Mouse (Mus musculus): ENCODE measurements around the gene Dzank1. TPM values are rescaled to one million over a fixed set of nuclear protein-coding genes. Genes with fewer than 3 reads are reported as not detected.

The Dzank1 gene
- total RNA-seq, 1 experiment = 1.0 TPM

GRCm38 (mm10) chr2:144485439-144485838 lies 41.8 kb downstream of the Dzank1 start:
- Histone ChIP-seq H3K4me1 (ENCODE audit: control insufficient read depth in 2 of 2, insufficient read depth in 2 of 2, low read length in 2 of 2, poor library complexity in 1 of 2) (no peaks in the 10 kb centered on the region), H3K9me3 (ENCODE audit: control insufficient read depth, insufficient read depth, low read depth, low read length) (no peaks in the 10 kb centered on the region), H3K27ac (ENCODE audit: insufficient read depth, low read depth, low read length, poor library complexity, severe bottlenecking) (no peak overlapping the region), H3K9ac (ENCODE audit: insufficient read depth, low read depth, low read length, poor library complexity, severe bottlenecking) (no peak overlapping the region), H3K4me3 (ENCODE audit: insufficient read depth in 1 of 2, low read depth in 1 of 2, low read length in 2 of 2, poor library complexity in 1 of 2, severe bottlenecking in 1 of 2) (no peak overlapping the region), H3K36me3 (ENCODE audit: control insufficient read depth, insufficient read depth, low read length, poor library complexity, severe bottlenecking) (no peaks in the 10 kb centered on the region)
- in situ Hi-C loops (cut with MboI; ENCODE audit: low sequenced_read_pairs in 2 of 2, unreplicated experiment in 2 of 2) = no loop called here
- no peak for DNase-seq (ENCODE audit: low read depth, low spot score)
- TF ChIP-seq ZNF384 (IDR thresholded peaks at IDR 0.05; ENCODE audit: low read depth, low read length) = no peak
- no peak for TF ChIP-seq ZC3H11A (IDR thresholded peaks at IDR 0.05; ENCODE audit: borderline replicate concordance, low read depth, low read length)
- TF ChIP-seq MAFK (IDR thresholded peaks at IDR 0.05; ENCODE audit: insufficient read depth, low read depth, low read length) = no peak
- no peak for TF ChIP-seq CHD2 (IDR thresholded peaks at IDR 0.05; ENCODE audit: low read depth, low read length)
- TF ChIP-seq HCFC1 (IDR thresholded peaks at IDR 0.05; ENCODE audit: borderline replicate concordance, insufficient read depth, low read length) = no peak

- no peaks in the 10 kb centered on the region for H3K4me1 ChIP-seq (ENCODE audit: control insufficient read depth in 2 of 2, insufficient read depth in 2 of 2, low read length in 2 of 2, poor library complexity in 1 of 2)
- in situ Hi-C loops (cut with MboI; ENCODE audit: low sequenced_read_pairs in 2 of 2, unreplicated experiment in 2 of 2) = no loop called here
- DNase-seq (ENCODE audit: low read depth, low spot score) = no peak
- H3K36me3 ChIP-seq (ENCODE audit: control insufficient read depth, insufficient read depth, low read length, poor library complexity, severe bottlenecking) = no peaks in the 10 kb centered on the region
- TF ChIP-seq HCFC1 (IDR thresholded peaks at IDR 0.05; ENCODE audit: borderline replicate concordance, insufficient read depth, low read length) (no peak), CHD2 (IDR thresholded peaks at IDR 0.05; ENCODE audit: low read depth, low read length) (no peak), ZC3H11A (IDR thresholded peaks at IDR 0.05; ENCODE audit: borderline replicate concordance, low read depth, low read length) (no peak), MAFK (IDR thresholded peaks at IDR 0.05; ENCODE audit: insufficient read depth, low read depth, low read length) (no peak), ZNF384 (IDR thresholded peaks at IDR 0.05; ENCODE audit: low read depth, low read length) (no peak)
- H3K27ac ChIP-seq (ENCODE audit: insufficient read depth, low read depth, low read length, poor library complexity, severe bottlenecking) = no peak overlapping the region
- H3K9me3 ChIP-seq (ENCODE audit: control insufficient read depth, insufficient read depth, low read depth, low read length) = no peaks in the 10 kb centered on the region
- H3K9ac ChIP-seq (ENCODE audit: insufficient read depth, low read depth, low read length, poor library complexity, severe bottlenecking) = no peak overlapping the region
- no peak overlapping the region for H3K4me3 ChIP-seq (ENCODE audit: insufficient read depth in 1 of 2, low read depth in 1 of 2, low read length in 2 of 2, poor library complexity in 1 of 2, severe bottlenecking in 1 of 2)
Measured at GRCm38 (mm10) chr2:144484084-144484483, 43.1 kb downstream of the Dzank1 start.

- DNase-seq (ENCODE audit: low read depth, low spot score) = no peak
- Histone ChIP-seq H3K27ac (ENCODE audit: insufficient read depth, low read depth, low read length, poor library complexity, severe bottlenecking) (no peak overlapping the region), H3K36me3 (ENCODE audit: control insufficient read depth, insufficient read depth, low read length, poor library complexity, severe bottlenecking) (no peaks in the 10 kb centered on the region), H3K4me1 (ENCODE audit: control insufficient read depth in 2 of 2, insufficient read depth in 2 of 2, low read length in 2 of 2, poor library complexity in 1 of 2) (no peaks in the 10 kb centered on the region), H3K4me3 (ENCODE audit: insufficient read depth in 1 of 2, low read depth in 1 of 2, low read length in 2 of 2, poor library complexity in 1 of 2, severe bottlenecking in 1 of 2) (no peak overlapping the region), H3K9ac (ENCODE audit: insufficient read depth, low read depth, low read length, poor library complexity, severe bottlenecking) (no peak overlapping the region), H3K9me3 (ENCODE audit: control insufficient read depth, insufficient read depth, low read depth, low read length) (no peaks in the 10 kb centered on the region)
- in situ Hi-C loops (cut with MboI; ENCODE audit: low sequenced_read_pairs in 2 of 2, unreplicated experiment in 2 of 2) = no loop called here
- TF ChIP-seq ZC3H11A (IDR thresholded peaks at IDR 0.05; ENCODE audit: borderline replicate concordance, low read depth, low read length) = no peak
- no peak for TF ChIP-seq ZNF384 (IDR thresholded peaks at IDR 0.05; ENCODE audit: low read depth, low read length)
- TF ChIP-seq CHD2 (IDR thresholded peaks at IDR 0.05; ENCODE audit: low read depth, low read length) = no peak
- no peak for TF ChIP-seq HCFC1 (IDR thresholded peaks at IDR 0.05; ENCODE audit: borderline replicate concordance, insufficient read depth, low read length)
- TF ChIP-seq MAFK (IDR thresholded peaks at IDR 0.05; ENCODE audit: insufficient read depth, low read depth, low read length) = no peak
Measured at GRCm38 (mm10) chr2:144479421-144479820, 47.8 kb downstream of the Dzank1 start.

GRCm38 (mm10) chr2:144467203-144467602 lies 60.0 kb downstream of the Dzank1 start:
- Histone ChIP-seq H3K9ac (ENCODE audit: insufficient read depth, low read depth, low read length, poor library complexity, severe bottlenecking) (no peak overlapping the region), H3K4me1 (ENCODE audit: control insufficient read depth in 2 of 2, insufficient read depth in 2 of 2, low read length in 2 of 2, poor library complexity in 1 of 2) (no peaks in the 10 kb centered on the region), H3K27ac (ENCODE audit: insufficient read depth, low read depth, low read length, poor library complexity, severe bottlenecking) (no peak overlapping the region), H3K9me3 (ENCODE audit: control insufficient read depth, insufficient read depth, low read depth, low read length) (no peaks in the 10 kb centered on the region), H3K4me3 (ENCODE audit: insufficient read depth in 1 of 2, low read depth in 1 of 2, low read length in 2 of 2, poor library complexity in 1 of 2, severe bottlenecking in 1 of 2) (no peak overlapping the region), H3K36me3 (ENCODE audit: control insufficient read depth, insufficient read depth, low read length, poor library complexity, severe bottlenecking) (no peaks in the 10 kb centered on the region)
- no peak for TF ChIP-seq MAFK (IDR thresholded peaks at IDR 0.05; ENCODE audit: insufficient read depth, low read depth, low read length)
- no peak for TF ChIP-seq CHD2 (IDR thresholded peaks at IDR 0.05; ENCODE audit: low read depth, low read length)
- TF ChIP-seq ZNF384 (IDR thresholded peaks at IDR 0.05; ENCODE audit: low read depth, low read length) = no peak
- TF ChIP-seq HCFC1 (IDR thresholded peaks at IDR 0.05; ENCODE audit: borderline replicate concordance, insufficient read depth, low read length) = no peak
- TF ChIP-seq ZC3H11A (IDR thresholded peaks at IDR 0.05; ENCODE audit: borderline replicate concordance, low read depth, low read length) = no peak
- in situ Hi-C loops (cut with MboI; ENCODE audit: low sequenced_read_pairs in 2 of 2, unreplicated experiment in 2 of 2) = no loop called here
- DNase-seq (ENCODE audit: low read depth, low spot score) = peak; percentile 20

All from ES-E14 (cell line).